Mouse (Mus musculus) v-Abl transformed pro-B cells (cell line): ENCODE data around the gene Chuk.

Source experiments
- in situ Hi-C, 2 experiments: fragments of 400-800 bp; cut with MboI; formaldehyde crosslinking; loops; one replicate each; pipeline ENCODE4 v1.15.1; 2025; ENCODE audit not compliant: unreplicated experiment in 2 of 2

Gene Chuk

DNA sequence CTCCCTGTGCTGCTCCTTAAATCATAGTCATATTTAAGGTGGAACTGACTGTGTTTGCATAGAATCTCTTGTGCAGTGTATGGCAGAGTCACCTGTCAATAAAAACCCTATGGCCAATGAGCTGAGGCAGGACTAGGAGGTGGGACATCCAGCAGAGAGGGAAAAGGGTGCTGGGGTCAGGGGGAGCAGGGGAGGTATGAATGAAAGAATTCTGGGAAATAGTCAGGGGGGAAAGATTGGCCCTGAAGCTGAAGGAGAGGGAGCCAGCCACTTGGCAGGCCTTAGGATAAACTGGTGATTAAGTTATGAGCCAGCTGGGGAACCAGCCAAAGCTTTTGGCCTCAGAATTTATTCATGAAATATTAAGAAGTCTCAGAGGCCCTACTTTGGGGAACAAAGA is 1.7 kb upstream of the Chuk start:
- in situ Hi-C loops: no loop called here

DNA sequence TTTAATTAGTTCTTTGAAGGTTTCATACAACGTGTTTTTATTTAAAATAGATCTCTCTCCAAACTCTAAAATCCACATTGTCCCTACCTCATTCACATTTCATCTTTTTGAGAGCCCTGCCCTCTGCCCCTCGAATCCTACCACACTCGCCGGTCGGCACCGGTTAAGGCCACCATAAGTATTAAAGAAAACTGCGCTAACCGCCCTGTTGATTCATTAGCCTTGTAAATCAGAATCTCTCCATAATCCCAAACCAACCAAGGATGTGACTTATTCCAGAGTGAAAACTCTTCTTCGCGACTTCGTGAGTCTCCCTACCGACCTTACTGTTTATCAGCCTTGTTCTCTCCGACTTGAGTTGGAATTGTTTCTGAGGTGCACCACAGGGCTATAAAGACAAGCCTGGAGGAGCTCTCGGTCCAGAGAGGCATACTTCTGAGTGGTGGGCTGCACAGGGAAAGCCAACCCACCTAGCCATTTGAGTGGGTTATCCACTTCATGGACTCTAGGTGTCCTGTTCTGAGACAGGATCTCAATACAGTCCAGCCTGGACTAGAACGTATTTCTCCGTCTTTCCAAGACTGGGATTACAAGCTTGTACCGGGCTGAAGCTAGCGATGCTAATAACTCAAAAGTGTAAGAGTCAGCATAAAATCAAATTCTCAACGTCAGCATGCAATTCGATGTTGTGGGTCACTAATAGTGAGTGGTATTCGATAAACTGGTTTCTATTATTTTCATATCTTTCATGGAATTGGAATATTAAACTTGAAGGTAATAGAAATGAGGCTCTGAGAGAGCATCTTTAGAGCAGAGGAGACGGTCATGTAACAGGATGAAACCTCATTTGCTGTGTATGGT is 611 bp upstream of the Chuk start:
- in situ Hi-C loops: no loop called here

DNA sequence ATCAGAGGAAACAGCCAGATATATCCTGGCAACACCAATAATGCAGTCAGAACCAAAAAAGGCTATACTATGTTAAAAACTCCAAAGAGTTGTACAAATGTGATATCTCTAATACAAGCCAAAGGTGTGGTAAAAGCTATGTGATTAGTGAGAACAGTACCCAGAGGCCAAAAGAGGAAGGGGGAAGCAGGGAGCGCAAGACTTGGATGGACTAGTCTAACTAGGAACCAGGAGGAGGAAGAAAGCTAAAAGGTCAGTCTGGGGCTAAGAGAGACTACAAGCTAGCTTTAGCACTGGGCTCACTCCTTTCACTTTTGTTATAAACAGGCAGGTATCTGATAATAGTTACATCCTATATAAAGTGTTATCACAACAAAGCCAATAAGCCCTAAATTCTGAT is 2.9 kb downstream of the Chuk start:
- in situ Hi-C loops: no loop called here

DNA sequence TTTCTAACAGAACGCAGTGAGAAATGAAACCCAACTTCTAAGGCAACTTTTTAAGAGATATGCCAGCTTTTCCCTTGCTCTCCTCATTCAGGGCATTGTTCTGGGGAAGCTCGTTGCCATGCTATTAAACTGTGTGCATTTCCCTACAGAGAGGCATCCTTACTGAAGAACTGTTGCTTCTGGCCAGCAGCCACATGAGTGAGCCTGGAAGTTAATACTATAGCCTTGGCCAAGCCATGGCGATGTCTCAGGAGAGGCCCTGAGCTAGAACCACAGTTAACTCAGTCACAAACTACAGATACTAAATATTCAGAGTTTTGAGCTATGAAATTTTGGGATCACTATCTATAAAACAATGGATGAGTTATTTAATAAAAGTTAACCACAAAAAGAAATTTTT is 4.3 kb downstream of the Chuk start:
- in situ Hi-C loops: no loop called here

DNA sequence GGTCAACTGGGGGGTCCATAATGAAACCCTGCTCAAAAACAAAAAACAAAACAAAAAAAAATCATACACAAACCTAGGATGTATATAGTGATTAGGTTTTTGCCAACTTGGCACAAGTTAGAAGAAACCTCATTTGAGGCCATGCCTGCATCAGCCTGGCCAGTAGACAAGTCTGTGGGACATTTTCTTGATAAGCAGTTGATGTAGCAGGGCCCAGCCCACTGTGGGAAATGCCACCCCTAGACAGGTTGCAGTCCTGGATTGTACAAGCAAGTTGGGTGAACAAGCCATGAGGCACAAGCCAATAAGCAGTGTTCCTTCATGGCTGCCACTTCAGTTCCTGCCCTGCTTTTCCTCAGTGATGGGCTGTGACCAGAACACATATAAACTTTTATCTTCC is 6.4 kb downstream of the Chuk start:
- in situ Hi-C loops: no loop called here

DNA sequence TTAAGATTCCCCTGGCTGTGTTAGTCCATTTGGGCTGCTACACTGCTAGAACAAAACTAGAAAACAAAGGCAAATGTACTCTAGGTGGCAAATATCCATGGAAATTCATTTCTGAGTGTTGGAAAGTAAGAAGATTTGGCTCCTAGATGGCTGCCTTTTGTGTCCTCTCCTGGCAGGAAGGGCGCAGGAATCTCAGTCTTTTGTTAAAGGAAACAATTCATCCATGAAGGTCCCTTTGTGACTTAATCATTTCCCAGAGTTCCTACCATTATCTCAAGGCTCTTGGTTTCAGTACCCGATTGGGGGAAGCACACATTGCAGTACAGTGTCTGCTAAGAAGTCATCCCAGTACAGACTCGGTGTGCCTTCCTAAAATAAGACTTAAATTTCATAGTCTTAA is 21.0 kb downstream of the Chuk start:
- in situ Hi-C loops: no loop called here

DNA sequence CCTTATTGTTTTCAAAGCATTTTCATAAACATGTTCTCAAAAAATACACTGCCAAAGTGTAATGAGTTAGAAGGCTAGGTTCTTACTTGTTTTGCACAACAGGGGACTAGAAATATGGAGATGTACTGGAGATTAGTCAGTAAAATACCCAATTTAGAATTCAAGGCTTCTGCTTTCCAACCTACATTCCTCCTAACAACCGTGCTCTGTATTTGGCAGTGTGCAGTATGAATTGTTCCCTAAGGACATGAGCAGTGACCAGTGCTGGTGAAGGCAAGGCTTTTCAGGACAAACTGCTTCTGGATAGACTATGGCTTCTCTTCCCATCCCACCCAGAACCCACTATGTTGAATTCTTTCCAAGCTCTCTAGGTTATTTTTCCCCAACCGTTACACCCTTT is 26.4 kb downstream of the Chuk start:
- in situ Hi-C loops: no loop called here

DNA sequence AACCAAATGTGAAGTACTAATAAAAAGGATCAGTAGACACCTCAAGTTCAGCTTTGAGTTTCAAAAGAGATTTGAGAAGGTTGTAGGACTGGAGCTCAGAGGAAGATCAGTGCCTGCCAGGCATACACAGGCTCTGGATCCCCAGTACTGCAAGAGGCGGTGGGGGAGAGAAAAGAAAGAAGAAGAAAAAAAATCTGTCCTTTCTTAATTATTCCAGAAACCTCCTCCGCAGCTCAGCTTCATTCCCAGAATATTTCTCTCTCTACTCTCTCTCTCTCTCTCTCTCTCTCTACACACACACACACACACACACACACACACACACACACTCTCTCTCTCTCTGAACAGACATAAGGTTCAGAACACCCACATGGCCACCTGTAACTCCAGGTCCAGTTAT is 27.3 kb downstream of the Chuk start:
- in situ Hi-C loops: no loop called here

DNA sequence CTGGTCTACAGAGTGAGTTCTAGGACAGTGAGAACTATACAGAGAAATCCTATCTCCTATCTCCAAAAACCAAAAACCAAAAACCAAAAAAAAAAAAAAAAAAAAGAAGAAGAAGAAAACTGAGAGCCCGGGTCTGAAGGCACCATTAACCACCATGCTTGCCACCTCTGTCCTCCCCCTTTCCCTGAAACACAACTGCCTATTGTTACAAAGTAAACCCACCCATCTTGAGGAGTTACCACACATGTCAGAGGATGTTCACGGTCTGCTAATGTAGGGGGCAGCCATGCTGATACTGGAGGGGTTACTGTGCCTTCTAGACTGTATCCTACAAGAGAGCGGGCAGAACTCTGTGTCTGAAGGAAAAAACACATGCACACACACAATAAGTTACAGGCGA is 30.3 kb downstream of the Chuk start:
- in situ Hi-C loops: no loop called here

DNA sequence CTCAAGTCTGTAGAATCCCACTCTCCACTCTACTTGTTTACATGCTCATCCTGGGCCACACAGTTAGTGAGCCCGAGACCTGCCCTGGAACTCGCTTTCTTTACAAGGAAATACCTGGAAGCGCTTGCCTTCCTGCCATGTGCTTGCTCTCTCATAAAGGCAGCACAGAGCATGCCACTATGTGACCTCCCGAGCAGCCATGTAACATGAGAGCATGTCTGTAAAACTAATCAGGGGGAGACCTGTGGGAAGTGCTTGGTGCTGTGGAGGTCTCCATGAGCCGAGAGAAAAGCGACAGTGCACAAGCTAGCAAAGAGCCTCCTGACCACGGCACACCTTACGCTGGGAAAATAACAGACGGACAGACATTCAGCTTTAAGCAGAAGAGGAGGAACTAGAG is 30.8 kb downstream of the Chuk start:
- in situ Hi-C loops: no loop called here

DNA sequence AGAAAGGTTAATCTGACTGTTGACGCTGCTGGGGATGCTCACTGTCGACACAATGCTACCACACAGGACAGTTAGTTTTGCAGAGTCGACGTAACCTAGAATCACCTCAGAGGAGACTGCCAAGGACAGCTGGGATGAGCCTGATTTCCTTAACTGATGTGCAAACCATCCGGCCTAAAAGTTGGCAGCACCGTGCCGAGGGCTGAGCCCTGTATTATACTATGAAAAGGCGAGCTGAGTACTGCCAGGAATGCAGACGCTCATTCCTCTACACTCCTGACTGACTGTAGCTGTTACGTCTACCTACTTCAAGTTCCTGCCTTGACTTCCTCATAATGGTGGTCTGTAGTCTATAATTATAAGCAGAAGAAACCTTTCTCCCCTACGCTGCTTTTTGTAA is 32.3 kb downstream of the Chuk start:
- in situ Hi-C loops: no loop called here

DNA sequence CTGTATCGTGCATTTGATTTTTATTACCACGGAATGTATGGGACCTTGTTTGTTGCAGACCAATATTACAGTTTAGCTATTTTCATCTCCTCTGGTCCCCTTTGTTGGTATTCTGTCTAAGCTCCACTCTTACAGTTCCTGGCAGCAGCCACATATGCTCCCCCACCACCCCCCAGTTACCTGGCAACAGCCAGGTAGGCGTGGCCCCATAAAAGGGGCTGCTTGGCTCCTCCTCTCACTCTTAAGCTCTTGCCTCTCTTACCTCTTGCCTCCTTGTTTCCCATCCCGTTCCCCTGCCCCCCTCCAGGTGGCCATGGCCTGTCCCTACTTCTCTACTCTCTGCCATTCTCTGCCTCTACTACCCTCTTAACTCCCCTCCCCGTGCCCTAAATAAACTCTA is 36.1 kb downstream of the Chuk start:
- in situ Hi-C loops: no loop called here

DNA sequence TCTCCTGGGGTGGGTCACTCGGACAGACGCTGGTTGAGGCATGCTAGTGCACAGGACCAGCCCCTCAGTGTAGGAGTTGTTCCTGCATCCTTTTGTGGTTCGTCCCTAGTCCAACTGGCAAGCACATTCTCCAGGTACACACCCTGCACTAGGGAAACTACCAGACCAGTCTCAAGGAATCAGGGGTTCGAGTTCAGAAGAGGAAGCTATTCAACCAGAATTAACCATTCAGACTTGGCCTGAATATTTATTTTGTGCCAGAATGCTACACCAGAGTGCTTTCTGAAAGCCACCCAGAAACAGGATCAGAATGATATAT is 37.4 kb downstream of the Chuk start:
- in situ Hi-C loops: no loop called here

DNA sequence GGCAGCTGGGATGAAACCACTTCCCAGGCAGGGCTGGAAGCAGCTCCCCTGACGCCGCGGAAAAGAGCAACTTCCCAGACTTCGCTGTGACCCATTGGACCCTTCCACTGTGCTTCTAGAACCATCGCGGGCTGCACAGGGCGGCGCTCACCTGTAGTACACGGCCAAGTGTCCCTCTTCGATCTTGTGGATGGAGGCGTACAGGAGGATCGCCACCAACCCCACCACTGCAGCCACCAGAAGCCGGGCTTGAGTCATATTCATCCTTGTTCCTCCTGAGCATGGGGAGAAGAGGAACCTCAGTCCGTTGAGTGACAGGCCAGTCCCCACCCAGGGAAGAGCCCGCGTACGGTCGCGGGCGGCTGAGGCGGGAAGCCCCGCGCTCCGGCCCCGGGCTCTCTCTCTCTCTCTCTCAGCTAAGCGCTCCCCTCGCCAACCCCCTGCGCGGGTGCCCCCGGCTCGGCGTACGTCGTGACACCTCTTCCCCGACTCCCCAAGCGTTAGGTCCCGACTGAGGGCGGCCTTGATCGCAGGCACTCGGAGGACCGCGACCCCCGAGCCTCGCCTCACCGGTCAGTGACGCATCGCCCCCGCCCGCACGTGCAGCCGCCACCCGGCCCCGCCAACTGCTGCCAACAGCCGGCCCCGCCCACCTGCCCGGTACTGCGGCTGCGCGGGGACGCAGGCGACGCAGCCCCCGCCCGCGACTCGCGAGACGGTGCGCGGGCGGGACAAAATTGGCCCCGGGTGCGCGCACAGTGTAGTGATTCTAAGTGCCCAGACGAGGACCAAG is 38.0 kb downstream of the Chuk start, which contains the start of gene Erlin1:
Erlin1 (minus strand) TSS at position 665 of the 793 bp plus-strand sequence.
- in situ Hi-C loops: no loop called here

DNA sequence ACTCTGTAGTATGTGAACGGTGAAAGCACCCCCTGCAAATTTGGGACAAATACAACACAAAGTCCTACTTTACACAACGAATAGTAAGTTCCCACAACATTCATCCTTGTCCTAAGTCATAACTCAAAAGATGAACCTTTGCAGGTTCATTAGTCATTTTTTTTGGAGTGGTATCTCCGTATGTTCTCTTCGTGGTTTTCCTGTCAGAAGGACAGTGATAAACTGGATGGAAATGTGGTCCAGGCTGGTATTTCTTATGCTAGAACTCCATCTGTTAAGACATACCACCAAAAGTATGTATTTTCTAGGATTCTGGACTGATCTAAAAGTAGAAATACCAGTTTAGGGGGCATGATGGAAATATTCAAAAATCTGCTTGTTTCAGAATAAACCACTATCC is 39.0 kb downstream of the Chuk start:
- in situ Hi-C loops: no loop called here

DNA sequence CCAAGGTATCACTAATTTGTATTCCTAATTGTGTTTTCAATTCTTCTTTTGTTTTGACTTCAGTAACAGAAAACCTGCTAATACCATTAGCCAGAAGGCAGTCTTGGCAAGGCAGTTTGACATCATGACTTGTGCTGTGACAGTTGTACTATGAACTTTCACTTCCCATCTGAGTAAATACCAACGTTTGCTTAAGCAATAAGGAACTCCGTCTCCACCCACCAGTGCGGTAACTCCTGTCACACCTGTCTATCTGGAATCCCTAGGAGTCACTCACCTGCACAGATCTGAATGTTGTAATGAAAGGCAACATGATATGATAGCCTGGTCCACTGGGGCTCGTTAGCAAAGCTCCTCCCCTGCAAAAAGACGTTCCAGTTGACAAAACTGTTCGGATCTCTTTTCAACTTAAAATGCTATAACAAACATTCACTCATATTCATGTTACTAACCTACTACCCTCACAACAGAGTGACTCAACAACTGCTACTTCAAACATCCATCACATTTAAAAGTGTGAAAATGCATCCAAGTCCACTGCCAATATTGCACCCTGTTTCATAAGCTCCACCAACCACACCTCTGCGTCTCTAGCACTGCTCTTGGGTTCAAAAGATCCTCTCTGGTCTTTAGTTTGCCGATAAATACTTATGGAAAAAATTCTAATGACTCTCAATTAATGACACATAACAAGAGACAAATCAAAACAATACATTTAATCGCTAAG is 39.8 kb downstream of the Chuk start:
- in situ Hi-C loops: no loop called here

DNA sequence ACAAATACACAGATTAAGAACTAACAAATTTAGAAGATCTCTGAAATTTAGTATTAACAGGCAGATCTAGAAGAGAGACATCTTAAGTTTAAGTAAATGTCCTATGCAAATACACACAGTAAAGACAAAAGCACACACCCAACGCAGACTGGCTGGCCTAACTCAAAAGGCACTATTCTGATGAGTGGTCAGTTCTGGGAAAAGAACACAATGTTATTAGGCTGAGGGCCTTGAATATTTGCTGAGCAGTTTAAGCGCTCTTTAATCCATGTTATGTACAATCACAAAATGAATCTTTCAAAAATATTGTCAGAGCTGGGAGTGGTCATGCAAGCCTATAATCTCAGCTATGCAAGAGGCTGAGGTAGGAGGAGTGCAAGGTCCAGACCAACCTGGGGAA is 42.5 kb downstream of the Chuk start:
- in situ Hi-C loops: no loop called here

DNA sequence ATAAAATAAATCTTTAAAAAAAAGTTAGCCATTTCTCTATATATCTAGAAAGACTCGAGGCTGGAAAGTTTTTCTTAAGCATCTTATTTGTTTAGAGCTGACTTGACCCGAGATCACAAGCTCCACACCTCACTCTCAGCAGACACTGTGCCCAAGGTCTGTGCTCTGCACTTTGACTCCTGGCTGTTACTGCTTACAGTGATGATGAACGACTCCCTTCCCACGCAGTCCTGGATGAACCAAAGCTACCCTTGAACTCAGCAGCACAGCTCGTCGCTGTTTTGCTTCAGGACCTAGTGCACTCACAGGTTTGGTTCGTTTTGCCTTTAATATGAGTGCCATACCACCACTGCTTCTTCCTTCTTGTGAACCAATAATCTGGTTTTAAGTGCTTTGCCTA is 43.5 kb downstream of the Chuk start:
- in situ Hi-C loops: no loop called here

DNA sequence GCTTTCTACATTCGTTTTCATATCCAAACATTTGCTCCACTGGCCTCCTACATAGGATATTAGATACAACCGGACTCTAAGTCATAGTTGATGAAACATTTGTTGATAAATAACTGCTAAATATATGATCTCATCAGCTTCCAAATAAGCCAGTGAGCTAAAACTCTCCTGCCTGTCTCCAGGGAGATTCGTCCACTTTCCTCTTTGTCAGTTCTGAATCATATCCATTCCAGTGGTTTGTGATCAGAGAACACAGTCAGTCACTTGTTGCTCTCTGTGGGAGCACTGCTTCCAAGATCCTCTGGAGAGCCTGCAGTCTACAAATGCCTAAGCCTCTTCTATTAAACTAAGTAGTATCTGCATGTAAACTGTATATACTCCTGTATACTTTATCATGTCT is 47.1 kb downstream of the Chuk start:
- in situ Hi-C loops: no loop called here

DNA sequence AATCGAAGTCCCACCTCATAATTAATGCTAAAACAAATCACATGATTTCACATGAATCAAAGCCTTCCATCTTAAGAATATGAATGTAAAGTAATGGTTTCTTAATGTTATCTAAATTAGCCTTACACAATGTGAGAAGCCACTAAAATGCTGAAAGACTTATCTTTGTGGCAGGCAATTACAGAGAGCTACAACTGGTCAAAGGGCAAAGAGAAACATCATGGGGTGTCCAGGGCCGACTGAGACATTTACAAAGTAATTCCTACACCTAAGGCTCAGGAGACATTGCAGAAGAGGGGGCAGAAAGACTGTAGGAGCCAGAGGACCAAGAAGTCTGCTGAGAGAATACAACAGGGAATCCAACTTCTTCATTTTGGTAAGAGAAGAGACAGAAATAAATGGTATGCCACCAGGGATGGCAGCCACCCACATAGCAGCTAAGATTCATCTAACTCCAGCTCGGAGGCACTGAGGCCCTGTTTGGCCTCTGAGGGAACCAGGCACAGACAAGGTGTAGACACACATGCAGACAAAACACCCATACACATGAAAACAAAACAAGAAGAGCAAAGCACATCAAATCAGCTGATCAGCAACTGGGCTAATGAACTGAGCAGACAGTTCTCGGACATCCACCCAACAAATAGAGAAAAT is 52.0 kb downstream of the Chuk start:
- in situ Hi-C loops: no loop called here

DNA sequence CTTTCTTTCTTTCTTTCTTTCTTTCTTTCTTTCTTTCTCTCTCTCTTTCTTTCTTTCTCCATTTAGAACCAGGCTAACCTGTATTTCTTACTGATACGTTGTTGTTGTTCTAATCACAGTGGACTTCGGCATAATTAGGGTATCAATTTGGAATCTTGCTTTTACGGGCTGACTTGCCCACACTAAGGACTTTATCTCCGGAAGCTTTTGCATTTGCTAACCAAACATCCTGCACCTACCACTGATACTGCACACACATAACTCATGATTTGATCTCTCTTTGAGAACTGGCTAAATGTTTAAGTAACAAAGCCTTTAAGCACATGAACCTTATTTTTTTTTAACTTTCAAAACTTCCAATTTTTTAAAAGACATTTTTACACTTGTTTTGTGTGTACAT is 56.9 kb downstream of the Chuk start:
- in situ Hi-C loops: no loop called here
